Mouse (Mus musculus): ENCODE measurements around the gene Als2cr12. TPM values are rescaled to one million over a fixed set of nuclear protein-coding genes. Genes with fewer than 3 reads are reported as not detected.
"Not testable (repeated sequence)": the region's sequence is repeated elsewhere in the genome, so short reads cannot be mapped to it uniquely, and the experiment has no call there.

Gene Als2cr12
- total RNA-seq, 2 experiments from 2014 or later, result not detected

DNA sequence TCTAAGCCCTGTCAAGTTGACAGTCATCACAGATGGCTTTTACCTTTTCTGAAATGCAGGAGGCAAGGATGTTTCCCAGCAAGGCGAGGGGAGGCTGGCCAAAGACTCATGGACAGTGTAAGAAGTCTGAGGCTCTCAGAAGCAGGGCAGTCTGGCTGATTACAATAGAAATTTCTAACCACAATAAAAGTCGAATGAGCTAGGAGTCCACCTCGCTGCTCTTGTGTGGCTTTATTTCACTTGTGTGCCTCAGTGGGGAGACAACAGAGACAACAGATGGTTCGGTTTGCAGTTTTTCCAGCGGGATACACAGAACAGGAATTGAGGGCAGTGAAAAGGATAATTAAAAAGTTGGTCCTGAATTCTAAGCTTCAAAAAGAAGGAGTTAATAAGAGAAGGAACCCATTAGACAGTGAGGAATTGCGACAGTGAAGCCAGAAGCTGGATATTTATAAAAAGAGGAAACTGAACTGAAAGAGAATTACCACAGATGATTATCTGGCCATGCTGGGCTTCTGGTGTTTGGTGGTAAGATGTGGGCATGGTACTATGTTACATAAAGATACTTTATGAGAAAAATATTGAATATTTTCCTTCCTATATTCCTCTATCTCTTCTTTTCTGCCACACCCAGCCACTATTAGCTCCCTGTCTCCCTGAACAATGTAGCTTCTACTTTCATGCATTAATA is 77.7 kb downstream of the Als2cr12 start:
- intact Hi-C loops (cut with DNase I), result no loop called here

DNA sequence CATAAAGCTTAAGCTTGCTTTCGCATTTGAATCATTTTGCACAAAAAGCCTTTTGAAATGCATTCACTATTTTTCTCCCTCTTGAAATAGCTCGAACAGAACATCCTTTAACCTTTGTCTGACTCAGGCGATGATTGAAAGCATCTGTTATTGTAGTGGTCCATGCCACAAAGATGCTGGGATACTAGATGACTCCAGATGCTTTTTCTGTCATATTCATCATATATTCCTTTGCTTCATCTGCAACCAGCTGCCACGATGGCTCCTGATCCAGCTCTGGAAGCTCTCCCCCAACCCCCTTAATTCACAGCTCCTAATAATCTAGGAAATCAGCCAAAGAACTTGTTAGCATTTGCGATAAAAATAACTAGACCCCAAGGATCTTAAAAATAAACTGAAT is 78.7 kb downstream of the Als2cr12 start:
- intact Hi-C loops (cut with DNase I), result no loop called here
- no peak for DNase-seq

More for the DNA sequence above, 77.7 kb downstream of the Als2cr12 start:
- DNase-seq, result no peak

GRCm38 (mm10) chr1:58616176-58616575 is 79.6 kb downstream of the Als2cr12 start:
- intact Hi-C loops (cut with DNase I), result no loop called here
- no peak for DNase-seq

DNA sequence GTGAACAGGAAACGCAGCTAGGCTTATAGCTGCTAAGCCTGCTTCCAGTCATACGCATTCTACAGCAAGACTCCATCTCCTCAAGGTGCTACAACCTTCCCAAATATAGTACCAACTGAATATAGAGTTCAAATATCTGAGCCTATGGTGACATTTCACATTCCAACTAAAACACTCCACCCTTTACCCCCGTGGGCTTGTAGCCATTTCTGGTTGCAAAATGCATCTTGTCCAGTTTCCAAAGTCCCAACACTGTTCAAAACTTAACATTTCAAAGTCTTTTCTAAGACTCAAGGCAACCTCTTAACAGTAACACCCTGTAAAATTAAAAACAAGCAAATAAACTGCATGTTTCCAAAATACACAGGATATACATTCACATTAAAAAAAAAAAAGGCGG is 80.6 kb downstream of the Als2cr12 start:
- intact Hi-C loops (cut with DNase I), result no loop called here
- DNase-seq, result no peak

GRCm38 (mm10) chr1:58614424-58614823 is 81.4 kb downstream of the Als2cr12 start:
- peak; percentile 20 for DNase-seq
- intact Hi-C loops (cut with DNase I), result no loop called here

- intact Hi-C loops (cut with DNase I), result no loop called here
- DNase-seq, result peak; percentile 5 to 13
These were observed 82.0 kb downstream of the Als2cr12 start for GRCm38 (mm10) chr1:58613786-58614185.

DNA sequence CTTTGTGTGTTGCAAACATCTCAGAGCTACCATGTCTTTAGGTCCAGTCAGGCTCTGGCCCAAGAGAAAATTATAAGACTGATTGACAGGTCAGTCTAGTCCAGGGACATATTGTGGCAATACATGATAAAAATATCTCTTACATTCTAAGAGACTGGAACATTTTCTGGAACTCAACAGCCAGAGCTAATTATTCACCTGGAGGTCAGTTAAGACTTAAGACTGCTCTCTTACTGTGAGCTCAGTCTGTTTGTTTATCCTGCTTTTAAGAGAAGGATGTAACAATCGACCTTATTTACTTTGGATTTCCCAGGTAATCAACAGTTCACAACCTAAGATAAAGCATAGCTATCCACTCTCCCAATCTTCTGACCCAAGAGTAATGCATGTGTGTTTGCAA is 85.2 kb downstream of the Als2cr12 start:
- no peak for DNase-seq
- intact Hi-C loops (cut with DNase I), result no loop called here

DNA sequence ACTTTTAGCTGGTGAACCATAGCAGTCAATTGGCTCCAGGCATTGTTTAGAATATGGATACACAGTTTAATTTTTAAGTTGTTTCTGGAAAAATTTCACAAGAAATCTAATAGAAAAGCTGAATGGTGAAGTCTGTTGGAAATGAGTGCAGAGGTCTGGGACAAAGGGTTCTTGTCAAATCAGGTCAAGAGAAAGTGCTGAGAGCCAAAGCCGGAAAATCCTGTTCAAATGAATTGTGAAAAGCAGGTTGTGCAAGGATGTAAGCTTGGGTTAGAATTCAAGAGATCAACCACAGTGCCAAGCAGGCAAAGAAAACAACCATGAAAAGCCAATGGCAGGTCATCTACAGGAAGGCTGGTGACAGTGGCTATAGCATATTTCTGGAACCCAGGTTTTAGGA is 85.6 kb downstream of the Als2cr12 start:
- no peak for DNase-seq
- intact Hi-C loops (cut with DNase I), result no loop called here

- intact Hi-C loops (cut with DNase I); DNase-seq: not testable (repeated sequence)
These were observed 86.2 kb downstream of the Als2cr12 start for GRCm38 (mm10) chr1:58609591-58609990.

DNA sequence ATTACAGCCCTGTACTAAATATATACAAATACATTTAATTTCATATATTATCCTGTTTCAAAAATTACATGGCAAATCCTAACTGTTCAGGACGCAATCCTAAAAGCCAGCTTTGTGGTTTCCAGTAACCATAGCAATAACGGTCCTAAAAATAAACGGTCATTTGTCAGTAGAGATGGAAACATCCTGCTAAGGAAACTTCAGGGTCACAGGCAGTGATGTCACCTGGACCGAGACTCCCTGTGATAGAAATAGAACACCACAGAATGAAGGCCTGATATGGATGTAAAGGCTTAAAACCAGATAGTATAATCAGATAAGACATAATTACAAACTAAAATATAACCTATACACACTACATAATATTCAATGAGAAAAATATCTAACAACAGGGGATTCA is 92.1 kb downstream of the Als2cr12 start:
- no peak for DNase-seq

GRCm38 (mm10) chr1:58602681-58603080 is 93.1 kb downstream of the Als2cr12 start:
- intact Hi-C loops (cut with DNase I), result no loop called here
- DNase-seq, result no peak

More for the DNA sequence above, 92.1 kb downstream of the Als2cr12 start:
- intact Hi-C loops (cut with DNase I), result no loop called here

Other genes with a start within 250 kb of the Als2cr12 start
- gene Orc2, start 190.9 kb downstream of the Als2cr12 start, total RNA-seq (2021), result 10 to 100 TPM in 1 of 2 experiments, 1 to 10 TPM in 1; 9.6 to 10.2 TPM
- 10 to 100 TPM in 1 of 2 experiments, 1 to 10 TPM in 1; 10.0 to 10.4 TPM for gene Fam126b, start 109.7 kb downstream of the Als2cr12 start, total RNA-seq (2021)
- 100 to 1,000 TPM; 239 to 247 TPM for gene Ndufb3, start 109.6 kb downstream of the Als2cr12 start, total RNA-seq (2021)
- gene Cflar, start 15.5 kb upstream of the Als2cr12 start, total RNA-seq (2021), result 10 to 100 TPM; 64.7 to 70.4 TPM
- 10 to 100 TPM in 1 of 2 experiments, 1 to 10 TPM in 1; 9.1 to 11.1 TPM for gene Casp8, start 99.4 kb upstream of the Als2cr12 start, total RNA-seq (2021)

Measured in heart, postnatal 14 days (tissue).